Mouse (Mus musculus): ENCODE results near the gene Smoc2. TPM values are rescaled to one million over a fixed set of nuclear protein-coding genes. Genes with fewer than 3 reads are reported as not detected.

The Smoc2 gene
- polyA plus RNA-seq (2015; fragmentation: Nextera tagmentation; extraction: Ambion mirVana) = 40.0 and 44.6 TPM in 2 replicates

DNA sequence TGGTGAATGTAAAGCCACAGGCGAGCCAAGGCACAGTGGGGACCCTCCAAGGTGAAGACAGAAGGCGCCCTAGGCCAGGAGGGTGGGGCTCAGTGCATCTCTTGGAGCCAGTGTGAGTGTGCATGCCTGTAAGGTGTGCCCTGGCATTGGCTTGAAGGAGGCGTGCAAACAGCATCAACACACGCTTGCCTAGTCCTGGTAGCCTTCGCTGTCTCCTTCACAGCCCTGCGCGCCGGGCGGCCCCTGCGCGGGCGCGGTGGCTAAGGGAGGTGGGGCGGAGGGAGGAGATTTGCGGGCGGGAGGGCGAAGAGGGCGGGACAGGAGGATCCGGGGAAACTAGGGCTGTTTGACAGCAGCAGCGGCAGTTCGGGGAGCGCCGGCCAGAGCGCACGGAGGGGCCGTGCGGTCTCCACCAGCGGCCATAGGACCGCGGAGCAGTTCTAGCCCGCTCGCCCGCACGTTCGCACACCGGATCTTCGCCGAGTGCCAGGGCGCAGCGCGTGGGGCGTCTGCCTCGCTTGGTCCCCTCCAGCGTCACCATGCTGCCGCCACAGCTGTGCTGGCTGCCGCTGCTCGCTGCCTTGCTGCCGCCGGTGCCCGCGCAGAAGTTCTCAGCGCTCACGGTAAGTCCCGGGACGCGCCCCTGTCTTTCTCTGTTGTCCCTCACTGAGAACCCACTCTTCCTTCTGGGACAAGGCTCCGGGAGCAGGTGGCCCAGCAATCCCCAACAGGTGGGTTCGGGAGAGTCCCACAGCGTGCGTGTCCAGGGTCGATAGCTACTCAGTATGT lies at the start of gene Smoc2:
TSS of gene Smoc2 (plus strand) at position 330 of the 789 bp plus-strand sequence.
- peaks cover 34% of the 10 kb centered on the region for H3K27me3 ChIP-seq (ENCODE audit: insufficient read depth, low read length)
- H3K9me3 ChIP-seq (ENCODE audit: low read length) = no peaks in the 10 kb centered on the region
- no peaks in the 10 kb centered on the region for H3K36me3 ChIP-seq (replicated peaks; ENCODE audit: insufficient read depth, low read length)
- H3K9ac ChIP-seq (replicated peaks) = no peak within 1 kb of the TSS
- H3K4me2 ChIP-seq (ENCODE audit: low read depth, low read length) = peak within 1 kb of the TSS; percentile 51
- no peak for DNase-seq
- ATAC-seq = no peak
- no peaks in the 10 kb centered on the region for H3K4me1 ChIP-seq (ENCODE audit: insufficient read depth)
- 2% methylated on average over 50 of the region's 61 CpGs for WGBS (ENCODE audit: insufficient replicate concordance)
- H3K4me3 ChIP-seq (ENCODE audit: low read depth, low read length) = peak within 1 kb of the TSS; percentile 26; the same call in 1 of the 2 replicates
- TF ChIP-seq CTCF (IDR thresholded peaks at IDR 0.05; ENCODE audit: low read depth) (no peak), EP300 (IDR thresholded peaks at IDR 0.05; ENCODE audit: low read depth) (no peak)
- no peak within 1 kb of the TSS for H3K27ac ChIP-seq (ENCODE audit: low read depth)

DNA sequence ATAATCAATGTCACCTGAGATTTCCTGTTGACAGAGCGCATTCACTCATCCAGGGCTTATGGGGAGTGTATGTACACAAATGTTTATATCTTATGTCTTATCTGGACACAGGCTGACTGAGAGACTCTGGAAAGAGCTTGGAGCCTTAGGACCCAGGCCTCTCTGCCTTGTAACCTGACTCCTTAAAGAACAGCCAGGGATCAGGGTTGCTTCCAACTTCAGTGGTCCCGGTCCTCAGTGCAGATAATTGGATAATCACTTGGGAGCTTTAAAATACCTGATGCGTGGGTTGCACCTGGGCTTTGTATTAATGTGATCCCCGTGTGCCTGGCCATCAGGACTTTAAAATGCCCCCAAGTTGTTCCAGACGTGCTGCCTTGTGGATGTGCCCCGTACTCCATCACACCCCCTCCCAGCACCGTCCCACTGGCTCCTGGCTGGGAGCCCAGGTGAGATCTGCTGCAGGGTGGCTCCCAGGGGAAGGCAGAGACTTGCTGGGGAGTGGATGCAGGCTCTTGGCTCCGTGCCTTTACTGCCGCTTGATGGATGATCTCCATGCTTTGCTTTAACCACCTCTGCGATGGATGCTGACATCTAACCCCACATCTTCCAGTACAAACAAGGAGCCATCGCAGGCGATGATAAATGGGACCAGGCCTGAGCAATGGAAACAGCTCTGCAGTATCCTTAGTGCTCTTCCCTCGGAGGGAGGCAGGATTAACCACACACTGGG lies 48.4 kb upstream of the Smoc2 start:
- Histone ChIP-seq H3K36me3 (replicated peaks; ENCODE audit: insufficient read depth, low read length) (no peaks in the 10 kb centered on the region), H3K4me3 (ENCODE audit: low read depth, low read length) (no peak overlapping the region), H3K4me1 (ENCODE audit: insufficient read depth) (no peaks in the 10 kb centered on the region), H3K9me3 (ENCODE audit: low read length) (no peaks in the 10 kb centered on the region), H3K27me3 (ENCODE audit: insufficient read depth, low read length) (0 out of 2 replicates have a peak, but pooled peaks cover 5% of the 10 kb centered on the region), H3K9ac (replicated peaks) (no peak overlapping the region), H3K27ac (ENCODE audit: low read depth) (no peak overlapping the region), H3K4me2 (ENCODE audit: low read depth, low read length) (no peak overlapping the region)
- ATAC-seq (no peak), DNase-seq (no peak)
- TF ChIP-seq CTCF (IDR thresholded peaks at IDR 0.05; ENCODE audit: low read depth) (no peak), EP300 (IDR thresholded peaks at IDR 0.05; ENCODE audit: low read depth) (no peak)
- 19% methylated on average over 13 of the region's 13 CpGs for WGBS (ENCODE audit: insufficient replicate concordance)

DNA sequence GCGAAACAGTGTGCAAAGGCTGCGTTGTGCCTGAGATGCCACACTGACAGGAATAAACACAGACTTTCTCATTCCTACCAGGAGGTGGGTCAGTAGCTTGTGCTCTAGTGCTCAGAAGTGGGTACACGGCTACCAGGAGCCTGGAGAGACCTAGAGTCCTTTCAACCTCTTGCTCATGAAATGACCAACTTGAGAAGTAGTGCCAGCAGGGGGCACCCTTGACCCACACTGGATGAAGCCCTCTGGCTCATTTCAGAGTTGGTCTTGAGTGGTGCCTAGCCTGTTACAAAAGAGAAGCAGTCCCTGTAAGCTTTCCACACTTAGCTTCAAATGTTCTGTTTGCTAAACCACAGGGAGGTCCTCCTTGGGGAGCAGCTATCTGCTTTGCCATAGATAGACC lies 46.7 kb upstream of the Smoc2 start:
- Histone ChIP-seq H3K4me3 (ENCODE audit: low read depth, low read length) (no peak overlapping the region), H3K4me1 (ENCODE audit: insufficient read depth) (no peaks in the 10 kb centered on the region), H3K27ac (ENCODE audit: low read depth) (no peak overlapping the region), H3K27me3 (ENCODE audit: insufficient read depth, low read length) (0 out of 2 replicates have a peak, but pooled peaks cover 7% of the 10 kb centered on the region), H3K4me2 (ENCODE audit: low read depth, low read length) (no peak overlapping the region), H3K9ac (replicated peaks) (no peak overlapping the region), H3K36me3 (replicated peaks; ENCODE audit: insufficient read depth, low read length) (no peaks in the 10 kb centered on the region), H3K9me3 (ENCODE audit: low read length) (no peaks in the 10 kb centered on the region)
- TF ChIP-seq EP300 (IDR thresholded peaks at IDR 0.05; ENCODE audit: low read depth) = no peak
- peak; percentile 72 for TF ChIP-seq CTCF (IDR thresholded peaks at IDR 0.05; ENCODE audit: low read depth)
- DNase-seq = peak; percentile 74
- no peak for ATAC-seq
- 47% methylated on average over 3 of the region's 3 CpGs for WGBS (ENCODE audit: insufficient replicate concordance)

- no peaks in the 10 kb centered on the region for H3K4me1 ChIP-seq (ENCODE audit: insufficient read depth)
- no peak overlapping the region for H3K4me2 ChIP-seq (ENCODE audit: low read depth, low read length)
- H3K4me3 ChIP-seq (ENCODE audit: low read depth, low read length) = no peak overlapping the region
- H3K9me3 ChIP-seq (ENCODE audit: low read length) = no peaks in the 10 kb centered on the region
- H3K9ac ChIP-seq (replicated peaks) = no peak overlapping the region
- no peak for ATAC-seq
- peak; percentile 33 for TF ChIP-seq CTCF (IDR thresholded peaks at IDR 0.05; ENCODE audit: low read depth)
- no peak for TF ChIP-seq EP300 (IDR thresholded peaks at IDR 0.05; ENCODE audit: low read depth)
- H3K27me3 ChIP-seq (ENCODE audit: insufficient read depth, low read length) = 0 out of 2 replicates have a peak, but pooled peaks cover 7% of the 10 kb centered on the region
- H3K27ac ChIP-seq (ENCODE audit: low read depth) = no peak overlapping the region
- WGBS (ENCODE audit: insufficient replicate concordance) = 33% methylated on average over 4 of the region's 4 CpGs
- DNase-seq = no peak
- no peaks in the 10 kb centered on the region for H3K36me3 ChIP-seq (replicated peaks; ENCODE audit: insufficient read depth, low read length)
Observed at GRCm38 (mm10) chr17:14233658-14234057, 45.6 kb upstream of the Smoc2 start.

DNA sequence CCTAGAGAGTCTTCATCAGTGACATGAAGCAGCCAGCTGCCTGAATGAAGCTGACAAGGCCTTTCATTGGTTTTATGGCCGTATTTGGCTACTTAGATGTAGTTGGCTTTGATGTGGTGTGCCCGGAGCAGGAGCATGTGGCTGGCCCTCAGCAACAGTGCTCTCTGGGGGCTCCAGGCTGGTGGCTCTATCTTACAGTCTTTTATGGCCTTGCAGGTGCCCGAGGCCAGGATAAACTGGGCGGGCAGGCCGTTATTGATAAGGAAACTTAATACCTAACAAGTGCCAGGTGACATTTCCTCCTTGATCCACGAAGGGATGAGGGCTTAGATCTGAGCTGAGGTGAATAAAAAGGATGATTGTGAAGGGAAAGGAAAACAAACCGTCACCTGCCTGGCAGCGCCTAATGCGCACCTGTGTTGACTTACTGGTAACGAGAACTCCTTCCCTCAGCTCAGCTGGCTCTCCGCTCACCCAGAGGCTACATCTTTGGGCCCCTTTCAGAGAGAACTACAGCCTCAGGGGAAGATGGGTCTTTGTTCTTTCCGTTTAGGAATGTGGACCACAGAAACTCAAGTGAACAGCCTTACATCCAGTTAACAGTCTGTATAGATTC lies 44.4 kb upstream of the Smoc2 start:
- Histone ChIP-seq H3K27ac (ENCODE audit: low read depth) (no peak overlapping the region), H3K27me3 (ENCODE audit: insufficient read depth, low read length) (0 out of 2 replicates have a peak, but pooled peaks cover 7% of the 10 kb centered on the region), H3K4me3 (ENCODE audit: low read depth, low read length) (no peak overlapping the region), H3K36me3 (replicated peaks; ENCODE audit: insufficient read depth, low read length) (no peaks in the 10 kb centered on the region), H3K4me1 (ENCODE audit: insufficient read depth) (no peaks in the 10 kb centered on the region), H3K4me2 (ENCODE audit: low read depth, low read length) (no peak overlapping the region), H3K9me3 (ENCODE audit: low read length) (no peaks in the 10 kb centered on the region), H3K9ac (replicated peaks) (no peak overlapping the region)
- TF ChIP-seq EP300 (IDR thresholded peaks at IDR 0.05; ENCODE audit: low read depth) (no peak), CTCF (IDR thresholded peaks at IDR 0.05; ENCODE audit: low read depth) (no peak)
- no peak for ATAC-seq
- DNase-seq = no peak
- 48% methylated on average over 12 of the region's 12 CpGs for WGBS (ENCODE audit: insufficient replicate concordance)

GRCm38 (mm10) chr17:14237134-14237533 lies 42.2 kb upstream of the Smoc2 start:
- no peak for DNase-seq
- no peak overlapping the region for H3K4me3 ChIP-seq (ENCODE audit: low read depth, low read length)
- WGBS (ENCODE audit: insufficient replicate concordance) = 71% methylated on average over 6 of the region's 6 CpGs

More at GRCm38 (mm10) chr17:14237134-14237533, 42.2 kb upstream of the Smoc2 start:
- Histone ChIP-seq H3K27ac (ENCODE audit: low read depth) (no peak overlapping the region), H3K36me3 (replicated peaks; ENCODE audit: insufficient read depth, low read length) (no peaks in the 10 kb centered on the region), H3K4me2 (ENCODE audit: low read depth, low read length) (no peak overlapping the region), H3K4me1 (ENCODE audit: insufficient read depth) (no peaks in the 10 kb centered on the region), H3K9ac (replicated peaks) (no peak overlapping the region), H3K9me3 (ENCODE audit: low read length) (no peaks in the 10 kb centered on the region), H3K27me3 (ENCODE audit: insufficient read depth, low read length) (0 out of 2 replicates have a peak, but pooled peaks cover 2% of the 10 kb centered on the region)
- TF ChIP-seq EP300 (IDR thresholded peaks at IDR 0.05; ENCODE audit: low read depth) (no peak), CTCF (IDR thresholded peaks at IDR 0.05; ENCODE audit: low read depth) (no peak)
- no peak for ATAC-seq
